Mouse (Mus musculus) G1E (cell line): ENCODE results near the gene Gtf2a1l. TPM values are rescaled to one million over a fixed set of nuclear protein-coding genes. Genes with fewer than 3 reads are reported as not detected.
A peak's percentile ranks its signal among the peaks of the same experiment; 100 is the strongest.

ENCODE experiments used
- ATAC-seq: 2 replicates; pipeline ENCODE4 v1.8.0; 2016; ENCODE audit warnings: mild to moderate bottlenecking; ENCODE audit not compliant: insufficient number of reproducible peaks, poor library complexity, low FRiP score, severe bottlenecking; ENCODE audit errors: extremely low read depth
- DNase-seq: peaks from one replicate; pipeline ENCODE4 v3.0.0; 2012; ENCODE audit warnings: low spot score
- H3K27me3 ChIP-seq: 2 replicates; pipeline ENCODE4 v1.6.1; 2012; ENCODE audit warnings: mild to moderate bottlenecking, low read length, inconsistent platforms; ENCODE audit not compliant: insufficient read depth
- H3K36me3 ChIP-seq: replicated peaks from 2 replicates; pipeline ENCODE3; 2012; ENCODE audit warnings: mild to moderate bottlenecking, inconsistent platforms
- H3K4me1 ChIP-seq: 2 replicates; pipeline ENCODE4 v1.6.1; 2012; ENCODE audit warnings: low read depth, low read length, inconsistent platforms, mixed read lengths; ENCODE audit not compliant: insufficient read depth
- H3K4me3 ChIP-seq: 2 replicates; pipeline ENCODE4 v1.5.1; 2012; ENCODE audit warnings: low read depth, mild to moderate bottlenecking, inconsistent platforms, low read length, moderate library complexity, mixed read lengths
- H3K9me3 ChIP-seq: replicated peaks from 2 replicates; pipeline ENCODE4 v1.6.1; 2012; ENCODE audit warnings: inconsistent platforms
- CTCF ChIP-seq: IDR thresholded peaks from 2 replicates; pipeline ENCODE4 v1.5.1; 2012; ENCODE audit warnings: low read depth, low read length, inconsistent platforms, mixed read lengths
- GATA1 ChIP-seq: IDR thresholded peaks from 2 replicates; pipeline ENCODE4 v1.6.1; 2012; ENCODE audit warnings: borderline replicate concordance, low read length, inconsistent platforms, mixed read lengths
- GATA2 ChIP-seq: IDR thresholded peaks from 2 replicates; pipeline ENCODE4 v1.6.1; 2012; ENCODE audit warnings: low read depth, low read length, inconsistent platforms, borderline replicate concordance
- POLR2AphosphoS5 ChIP-seq: IDR thresholded peaks from 2 replicates; pipeline ENCODE4 v1.6.1; 2012; ENCODE audit warnings: low read depth, low read length, inconsistent platforms; ENCODE audit not compliant: insufficient replicate concordance
- TAL1 ChIP-seq: conservative IDR thresholded peaks from 2 replicates; pipeline ENCODE4 v1.6.1; 2012; ENCODE audit warnings: low read depth, low read length, inconsistent platforms, mixed read lengths
- polyA plus RNA-seq: library from polyadenylated mRNA; stranded (reverse); fragments of >175 nt; gene quantifications from 2 replicates; pipeline ENCODE4 v1.2.3, GENCODE M21; 2012
- total RNA-seq, 2 experiments: library from RNA; stranded (forward) in 1 of 2; stranded (reverse) in 1 of 2; fragments of 200-1000 nt in 1 of 2; fragments of >200 nt in 1 of 2; fragmentation: Nextera tagmentation in 1 of 2; gene quantifications; 2 replicates each; pipeline ENCODE4 v1.2.3; 2014 to 2017

The Gtf2a1l gene
- total and polyA plus RNA-seq, 3 experiments: not detected

GRCm38 (mm10) chr17:88645299-88645698, 23.2 kb upstream of the Gtf2a1l start:
- Histone ChIP-seq H3K4me3 (no peak overlapping the region), H3K36me3 (no peaks in the 10 kb centered on the region), H3K27me3 (no peaks in the 10 kb centered on the region), H3K9me3 (no peaks in the 10 kb centered on the region), H3K4me1 (no peaks in the 10 kb centered on the region)
- DNase-seq (no peak), ATAC-seq (no peak)
- TF ChIP-seq GATA2: no peak

- H3K27me3 ChIP-seq: no peaks in the 10 kb centered on the region
- no peak for DNase-seq
- no peaks in the 10 kb centered on the region for H3K36me3 ChIP-seq
- H3K4me3 ChIP-seq: no peak overlapping the region
- no peak for ATAC-seq
- no peaks in the 10 kb centered on the region for H3K9me3 ChIP-seq
- TF ChIP-seq POLR2AphosphoS5 (no peak), GATA1 (no peak), GATA2 (no peak), TAL1 (no peak), CTCF (no peak)
- no peaks in the 10 kb centered on the region for H3K4me1 ChIP-seq
These were observed 21.3 kb upstream of the Gtf2a1l start for GRCm38 (mm10) chr17:88647149-88647548.

- peak; percentile 28; the same call in 1 of the 2 replicates for ATAC-seq
- Histone ChIP-seq H3K36me3 (no peaks in the 10 kb centered on the region), H3K4me3 (no peak overlapping the region), H3K27me3 (no peaks in the 10 kb centered on the region), H3K9me3 (no peaks in the 10 kb centered on the region), H3K4me1 (no peaks in the 10 kb centered on the region)
- DNase-seq: no peak
- peak; percentile 57; the same call in 1 of the 2 replicates for TF ChIP-seq CTCF
- TF ChIP-seq GATA2: no peak
These were observed 16.4 kb upstream of the Gtf2a1l start for GRCm38 (mm10) chr17:88652010-88652409.

- DNase-seq: peak; percentile 20
- peak; percentile 40 for ATAC-seq
- Histone ChIP-seq H3K36me3 (no peaks in the 10 kb centered on the region), H3K4me1 (no peaks in the 10 kb centered on the region), H3K9me3 (no peaks in the 10 kb centered on the region), H3K27me3 (no peaks in the 10 kb centered on the region), H3K4me3 (no peak overlapping the region)
- no peak for TF ChIP-seq POLR2AphosphoS5
- no peak for TF ChIP-seq GATA2
- no peak for TF ChIP-seq TAL1
- peak; percentile 39 for TF ChIP-seq CTCF
These were observed 15.6 kb upstream of the Gtf2a1l start for GRCm38 (mm10) chr17:88652702-88653374.

GRCm38 (mm10) chr17:88653375-88653769, 15.1 kb upstream of the Gtf2a1l start:
- no peak for ATAC-seq
- H3K4me3 ChIP-seq: no peak overlapping the region
- H3K9me3 ChIP-seq: no peaks in the 10 kb centered on the region
- TF ChIP-seq GATA2: no peak
- no peak for TF ChIP-seq POLR2AphosphoS5
- TF ChIP-seq CTCF: no peak
- TF ChIP-seq TAL1: no peak
- TF ChIP-seq GATA1: no peak
- DNase-seq: no peak
- no peaks in the 10 kb centered on the region for H3K27me3 ChIP-seq
- H3K4me1 ChIP-seq: no peaks in the 10 kb centered on the region
- no peaks in the 10 kb centered on the region for H3K36me3 ChIP-seq

GRCm38 (mm10) chr17:88658510-88658909, 9.9 kb upstream of the Gtf2a1l start:
- no peak for DNase-seq
- Histone ChIP-seq H3K36me3 (no peaks in the 10 kb centered on the region), H3K4me3 (no peak overlapping the region), H3K27me3 (no peaks in the 10 kb centered on the region), H3K9me3 (peaks cover 8% of the 10 kb centered on the region), H3K4me1 (no peaks in the 10 kb centered on the region)
- TF ChIP-seq GATA1 (no peak), CTCF (no peak), GATA2 (no peak), TAL1 (no peak), POLR2AphosphoS5 (no peak)
- ATAC-seq: no peak

- no peak for ATAC-seq
- no peak for TF ChIP-seq GATA1
- no peak for TF ChIP-seq POLR2AphosphoS5
- TF ChIP-seq TAL1: no peak
- Histone ChIP-seq H3K4me3 (no peak overlapping the region), H3K9me3 (peaks cover 9% of the 10 kb centered on the region), H3K36me3 (no peaks in the 10 kb centered on the region), H3K4me1 (no peaks in the 10 kb centered on the region), H3K27me3 (no peaks in the 10 kb centered on the region)
- DNase-seq: no peak
These were observed 2.4 kb upstream of the Gtf2a1l start for GRCm38 (mm10) chr17:88666076-88666475.
